Mouse (Mus musculus) E14TG2a.4 (cell line): ENCODE results near the gene Zfp280b.

ENCODE experiments used
- CTCF ChIP-seq: conservative IDR thresholded peaks from 2 replicates; pipeline ENCODE4 v1.5.1; 2014; ENCODE audit warnings: low read length
- NANOG ChIP-seq: IDR thresholded peaks from 2 replicates; pipeline ENCODE4 v1.6.1; 2014; ENCODE audit warnings: borderline replicate concordance, low read length, mixed read lengths
- POU5F1 ChIP-seq: IDR thresholded peaks from 2 replicates; pipeline ENCODE4 v1.6.1; 2014; ENCODE audit warnings: low read length, borderline replicate concordance

DNA sequence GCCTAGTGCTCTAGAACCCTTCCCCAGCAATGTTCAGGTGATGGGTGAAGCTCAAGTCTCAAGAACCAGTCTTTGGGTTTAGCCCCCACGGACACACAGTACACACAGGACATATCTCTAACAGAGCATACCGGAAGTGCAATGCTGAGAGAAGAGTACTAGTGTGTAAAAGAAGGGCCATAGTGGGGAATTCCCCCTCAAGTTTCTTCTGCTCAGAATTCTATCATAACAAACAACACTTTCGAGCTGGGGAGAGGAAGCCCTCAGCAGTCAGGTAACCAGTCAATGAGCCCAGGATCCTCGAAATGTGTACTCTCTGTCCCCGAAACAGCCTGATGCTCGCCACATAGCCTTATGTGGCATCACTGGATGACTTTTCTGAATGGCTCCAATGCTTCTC is 26.1 kb upstream of the Zfp280b start:
- TF ChIP-seq CTCF (no peak), POU5F1 (no peak), NANOG (no peak)
